Mouse (Mus musculus) midbrain, embryonic 13.5 days (tissue): Measurements from ENCODE around the gene Sugp2. TPM values are rescaled to one million over a fixed set of nuclear protein-coding genes. Genes with fewer than 3 reads are reported as not detected.
A peak's percentile ranks its signal among the peaks of the same experiment; 100 is the strongest.

Experiments used
- ATAC-seq: fragments of 200-750 bp; cut with Nextera tagmentation; 2 replicates; pipeline ENCODE4 v1.8.0; 2017; ENCODE audit warnings: mild to moderate bottlenecking, moderate TSS enrichment, moderate library complexity
- H3K27ac ChIP-seq: fragments of 300-500 bp; sonication (generic); 2 replicates; pipeline ENCODE4 v1.5.1; 2015; ENCODE audit warnings: inconsistent platforms, mild to moderate bottlenecking, moderate library complexity
- H3K27me3 ChIP-seq: fragments of 300-500 bp; sonication (generic); 2 replicates; pipeline ENCODE4 v1.6.1; 2015; ENCODE audit warnings: mild to moderate bottlenecking, inconsistent platforms
- H3K36me3 ChIP-seq: fragments of 300-500 bp; sonication (generic); 2 replicates; pipeline ENCODE4 v1.6.1; 2015; ENCODE audit warnings: mild to moderate bottlenecking, inconsistent platforms
- H3K4me1 ChIP-seq: fragments of 300-500 bp; sonication (generic); replicated peaks from 2 replicates; pipeline ENCODE4 v1.6.1; 2015; ENCODE audit warnings: inconsistent platforms
- H3K4me2 ChIP-seq: fragments of 300-500 bp; sonication (generic); replicated peaks from 2 replicates; pipeline ENCODE4 v1.6.1; 2015; ENCODE audit warnings: moderate library complexity, mild to moderate bottlenecking, inconsistent platforms
- H3K4me3 ChIP-seq: fragments of 300-500 bp; sonication (generic); replicated peaks from 2 replicates; pipeline ENCODE4 v1.5.1; 2015; ENCODE audit warnings: mild to moderate bottlenecking, inconsistent platforms
- H3K9ac ChIP-seq: fragments of 300-500 bp; sonication (generic); replicated peaks from 2 replicates; pipeline ENCODE4 v1.6.1; 2015; ENCODE audit warnings: mild to moderate bottlenecking, inconsistent platforms
- H3K9me3 ChIP-seq: fragments of 300-500 bp; sonication (generic); 2 replicates; pipeline ENCODE4 v1.6.1; 2016; ENCODE audit warnings: mild to moderate bottlenecking, inconsistent platforms
- WGBS: fragments of 180-500 bp; shearing (Covaris S2); methylation state at CpG from one replicate; pipeline ENCODE4 v1.1.7; 2015; 5-methylcytosine and 5-hydroxymethylcytosine counted together
- polyA plus RNA-seq: library from polyadenylated mRNA; unstranded; fragments of >200 nt; fragmentation: Nextera tagmentation; extraction: Ambion mirVana; gene quantifications from 2 replicates; pipeline ENCODE4 v1.2.1, GENCODE M21; 2015

Gene Sugp2
- 84.2 and 86.0 TPM in 2 replicates for polyA plus RNA-seq

GRCm38 (mm10) chr8:70234080-70234780 is at the start of gene Sugp2, which contains the start of gene Armc6:
Gene Sugp2 (plus strand): TSS chr8:70234226.
Gene Armc6 (minus strand): TSS chr8:70234466.
- peak within 1 kb of the TSS; percentile 91 for H3K4me2 ChIP-seq
- peak; percentile 96 for ATAC-seq
- peaks cover 49% of the 10 kb centered on the region for H3K36me3 ChIP-seq
- WGBS, result under 1% methylated on average over 66 of the region's 67 CpGs
- peak within 1 kb of the TSS; percentile 94 for H3K27ac ChIP-seq
- H3K9me3 ChIP-seq, result no peaks in the 10 kb centered on the region
- no peaks in the 10 kb centered on the region for H3K27me3 ChIP-seq
- H3K4me1 ChIP-seq, result peaks cover 41% of the 10 kb centered on the region
- peak within 1 kb of the TSS; percentile 78 for H3K4me3 ChIP-seq
- H3K9ac ChIP-seq, result peak within 1 kb of the TSS; percentile 89

GRCm38 (mm10) chr8:70188707-70189106 is 45.3 kb upstream of the Sugp2 start:
- Histone ChIP-seq H3K27me3 (no peaks in the 10 kb centered on the region), H3K4me1 (no peaks in the 10 kb centered on the region; the same call in 1 of the 2 replicates), H3K27ac (no peak overlapping the region), H3K4me2 (no peak overlapping the region), H3K9ac (no peak overlapping the region), H3K36me3 (peaks cover 6% of the 10 kb centered on the region), H3K4me3 (no peak overlapping the region), H3K9me3 (no peaks in the 10 kb centered on the region)
- ATAC-seq, result no peak
- 70% methylated on average over 7 of the region's 7 CpGs for WGBS

- no peak overlapping the region for H3K9ac ChIP-seq
- H3K4me2 ChIP-seq, result no peak overlapping the region
- H3K27ac ChIP-seq, result no peak overlapping the region
- no peak for ATAC-seq
- H3K9me3 ChIP-seq, result no peaks in the 10 kb centered on the region
- peaks cover 2% of the 10 kb centered on the region; the same call in 1 of the 2 replicates for H3K36me3 ChIP-seq
- H3K4me3 ChIP-seq, result no peak overlapping the region
- WGBS, result 71% methylated on average over 5 of the region's 5 CpGs
- no peaks in the 10 kb centered on the region for H3K27me3 ChIP-seq
- H3K4me1 ChIP-seq, result no peaks in the 10 kb centered on the region; the same call in none of the 2 replicates
Observed at GRCm38 (mm10) chr8:70193238-70193637, 40.8 kb upstream of the Sugp2 start.

GRCm38 (mm10) chr8:70194191-70194590 is 39.8 kb upstream of the Sugp2 start:
- Histone ChIP-seq H3K4me3 (no peak overlapping the region), H3K27ac (no peak overlapping the region), H3K4me2 (no peak overlapping the region), H3K9ac (no peak overlapping the region), H3K36me3 (no peaks in the 10 kb centered on the region), H3K4me1 (no peaks in the 10 kb centered on the region; the same call in none of the 2 replicates), H3K27me3 (no peaks in the 10 kb centered on the region), H3K9me3 (no peaks in the 10 kb centered on the region)
- WGBS, result 93% methylated on average over 3 of the region's 3 CpGs
- no peak for ATAC-seq

- H3K9me3 ChIP-seq, result no peaks in the 10 kb centered on the region
- H3K4me3 ChIP-seq, result no peak overlapping the region
- H3K36me3 ChIP-seq, result no peaks in the 10 kb centered on the region
- ATAC-seq, result no peak
- H3K27ac ChIP-seq, result no peak overlapping the region
- H3K27me3 ChIP-seq, result no peaks in the 10 kb centered on the region
- no peak overlapping the region for H3K9ac ChIP-seq
- H3K4me2 ChIP-seq, result no peak overlapping the region
- no peaks in the 10 kb centered on the region; the same call in none of the 2 replicates for H3K4me1 ChIP-seq
- 80% methylated on average over 2 of the region's 2 CpGs for WGBS
Observed at GRCm38 (mm10) chr8:70195762-70196161, 38.3 kb upstream of the Sugp2 start.

- Histone ChIP-seq H3K4me1 (no peaks in the 10 kb centered on the region; the same call in none of the 2 replicates), H3K9me3 (no peaks in the 10 kb centered on the region), H3K27ac (no peak overlapping the region), H3K4me3 (no peak overlapping the region), H3K4me2 (no peak overlapping the region), H3K36me3 (no peaks in the 10 kb centered on the region), H3K27me3 (no peaks in the 10 kb centered on the region), H3K9ac (0 out of 2 replicates have a peak overlapping the region, but pooled peaks have one; percentile 29)
- 44% methylated on average over 7 of the region's 7 CpGs for WGBS
- no peak for ATAC-seq
Observed at GRCm38 (mm10) chr8:70197603-70198002, 36.4 kb upstream of the Sugp2 start.

- Histone ChIP-seq H3K4me3 (no peak overlapping the region), H3K9ac (no peak overlapping the region), H3K4me2 (no peak overlapping the region), H3K36me3 (no peaks in the 10 kb centered on the region), H3K27me3 (no peaks in the 10 kb centered on the region), H3K9me3 (no peaks in the 10 kb centered on the region), H3K4me1 (no peaks in the 10 kb centered on the region; the same call in none of the 2 replicates), H3K27ac (no peak overlapping the region)
- WGBS, result 78% methylated on average over 5 of the region's 5 CpGs
- no peak for ATAC-seq
Observed at GRCm38 (mm10) chr8:70200098-70200681, 33.8 kb upstream of the Sugp2 start.

GRCm38 (mm10) chr8:70201417-70201816 is 32.6 kb upstream of the Sugp2 start:
- no peaks in the 10 kb centered on the region; the same call in none of the 2 replicates for H3K4me1 ChIP-seq
- no peak for ATAC-seq
- no peak overlapping the region for H3K4me3 ChIP-seq
- no peak overlapping the region for H3K27ac ChIP-seq
- 91% methylated on average over 3 of the region's 3 CpGs for WGBS
- H3K9ac ChIP-seq, result no peak overlapping the region
- no peak overlapping the region for H3K4me2 ChIP-seq
- no peaks in the 10 kb centered on the region for H3K36me3 ChIP-seq
- H3K27me3 ChIP-seq, result no peaks in the 10 kb centered on the region
- H3K9me3 ChIP-seq, result no peaks in the 10 kb centered on the region

- no peak overlapping the region for H3K4me3 ChIP-seq
- 85% methylated on average over 4 of the region's 4 CpGs for WGBS
- H3K27me3 ChIP-seq, result 0 out of 2 replicates have a peak, but pooled peaks cover under 1% of the 10 kb centered on the region
- H3K4me2 ChIP-seq, result no peak overlapping the region
- H3K36me3 ChIP-seq, result no peaks in the 10 kb centered on the region
- H3K4me1 ChIP-seq, result no peaks in the 10 kb centered on the region; the same call in none of the 2 replicates
- no peaks in the 10 kb centered on the region for H3K9me3 ChIP-seq
- no peak for ATAC-seq
- no peak overlapping the region for H3K27ac ChIP-seq
- no peak overlapping the region for H3K9ac ChIP-seq
Observed at GRCm38 (mm10) chr8:70203072-70203471, 31.0 kb upstream of the Sugp2 start.

- Histone ChIP-seq H3K27ac (no peak overlapping the region), H3K27me3 (peaks cover 4% of the 10 kb centered on the region), H3K36me3 (no peaks in the 10 kb centered on the region), H3K4me3 (no peak overlapping the region), H3K9ac (no peak overlapping the region), H3K4me2 (no peak overlapping the region), H3K4me1 (no peaks in the 10 kb centered on the region; the same call in 1 of the 2 replicates), H3K9me3 (no peaks in the 10 kb centered on the region)
- ATAC-seq, result no peak
- WGBS, result 68% methylated on average over 1 of the region's 1 CpGs
Observed at GRCm38 (mm10) chr8:70204757-70205156, 29.3 kb upstream of the Sugp2 start.

GRCm38 (mm10) chr8:70208130-70208529 is 25.9 kb upstream of the Sugp2 start:
- WGBS, result 29% methylated on average over 1 of the region's 1 CpGs
- H3K9ac ChIP-seq, result peak overlapping the region; percentile 44; the same call in 1 of the 2 replicates
- no peak for ATAC-seq
- H3K4me3 ChIP-seq, result no peak overlapping the region
- H3K4me1 ChIP-seq, result peaks cover 17% of the 10 kb centered on the region
- H3K27me3 ChIP-seq, result peaks cover 21% of the 10 kb centered on the region
- no peaks in the 10 kb centered on the region for H3K36me3 ChIP-seq
- no peak overlapping the region for H3K27ac ChIP-seq
- no peak overlapping the region for H3K4me2 ChIP-seq
- no peaks in the 10 kb centered on the region for H3K9me3 ChIP-seq

- no peaks in the 10 kb centered on the region for H3K36me3 ChIP-seq
- H3K27me3 ChIP-seq, result peaks cover 21% of the 10 kb centered on the region
- H3K4me2 ChIP-seq, result peak overlapping the region; percentile 92; the same call in 1 of the 2 replicates
- peaks cover 19% of the 10 kb centered on the region for H3K4me1 ChIP-seq
- ATAC-seq, result no peak
- 36% methylated on average over 8 of the region's 8 CpGs for WGBS
- H3K9ac ChIP-seq, result no peak overlapping the region
- no peak overlapping the region for H3K4me3 ChIP-seq
- H3K27ac ChIP-seq, result no peak overlapping the region
- no peaks in the 10 kb centered on the region for H3K9me3 ChIP-seq
Observed at GRCm38 (mm10) chr8:70210538-70210937, 23.5 kb upstream of the Sugp2 start.
